Comparison of ENCODE assay signal across 26 mouse cellular contexts in the genomic region with DNA sequence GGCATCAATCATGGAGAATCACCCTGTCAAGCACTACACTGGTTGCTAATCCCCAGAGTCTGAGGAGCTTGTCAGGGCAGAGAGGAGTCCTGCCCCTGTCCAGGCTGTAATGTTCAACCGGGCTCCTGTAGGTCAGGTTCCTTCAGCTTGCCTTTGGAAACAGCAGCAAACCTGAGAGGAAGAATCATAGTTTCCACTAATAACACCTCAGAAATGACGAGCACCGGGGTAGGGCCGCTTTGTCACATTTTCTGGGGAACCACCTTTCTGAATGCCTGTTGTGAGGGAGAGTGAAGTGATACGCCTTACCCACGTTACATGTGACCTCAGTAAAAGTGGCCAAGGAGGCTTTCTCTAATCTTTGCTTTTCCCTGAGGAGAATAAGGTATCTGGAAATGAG.
"Had no signal": no experiment of that assay in that cellular context is flagged by ENCODE, and none has a peak within 500 bp of the region (broad histone marks: within the 10 kb centered on the region; RNA-seq: fewer than 3 reads in every experiment).

No protein-coding gene starts in this region.

- H3K27ac ChIP-seq: embryonic facial prominence, embryonic 10.5 days; embryonic facial prominence, embryonic 12.5 days; embryonic facial prominence, embryonic 13.5 days; embryonic facial prominence, embryonic 15.5 days; forebrain, embryonic 12.5 days; forebrain, embryonic 13.5 days; forebrain, embryonic 15.5 days; gastrocnemius, adult 2 months; heart, adult 2 months had no signal

- H3K27me3 ChIP-seq: embryonic facial prominence, embryonic 12.5 days; embryonic facial prominence, embryonic 13.5 days; embryonic facial prominence, embryonic 15.5 days; forebrain, embryonic 12.5 days; forebrain, embryonic 15.5 days had no signal

- DNase-seq: cerebellum, adult 8-10 months; cerebellum, adult 9-10 months; cerebellum, adult 9-11 months; cerebellum, postnatal 10 days; cerebellum, postnatal 14 days; cerebellum, postnatal 25 days; cerebellum, postnatal 36 days; embryo, embryonic 11 days; forebrain, postnatal 0 days; gastrocnemius, adult 2 months; gastrocnemius, postnatal 10 days; gastrocnemius, postnatal 14 days; gastrocnemius, postnatal 25 days; gastrocnemius, postnatal 36 days; heart, adult 11 months; heart, adult 18-20 months; heart, adult 2 months had no signal

- H3K4me1 ChIP-seq: embryonic facial prominence, embryonic 15.5 days had no signal

- H3K4me2 ChIP-seq: embryonic facial prominence, embryonic 12.5 days; embryonic facial prominence, embryonic 13.5 days; embryonic facial prominence, embryonic 15.5 days; forebrain, embryonic 12.5 days; forebrain, embryonic 13.5 days; forebrain, embryonic 15.5 days had no signal

- H3K4me3 ChIP-seq: embryonic facial prominence, embryonic 10.5 days; embryonic facial prominence, embryonic 12.5 days; embryonic facial prominence, embryonic 13.5 days; embryonic facial prominence, embryonic 15.5 days; erythroblast, embryonic 14.5 days; forebrain, embryonic 12.5 days; forebrain, embryonic 13.5 days; forebrain, embryonic 15.5 days; gastrocnemius, adult 2 months; heart, adult 2 months had no signal

- ATAC-seq: forebrain, embryonic 13.5 days; forebrain, embryonic 14.5 days; forebrain, embryonic 15.5 days; forebrain, postnatal 0 days had no signal

- H3K36me3 ChIP-seq: embryonic facial prominence, embryonic 10.5 days; embryonic facial prominence, embryonic 12.5 days; embryonic facial prominence, embryonic 13.5 days; embryonic facial prominence, embryonic 15.5 days; forebrain, embryonic 12.5 days; forebrain, embryonic 15.5 days had no signal

- H3K9me3 ChIP-seq: embryonic facial prominence, embryonic 15.5 days; forebrain, embryonic 12.5 days; forebrain, embryonic 15.5 days had no signal

- H3K9ac ChIP-seq: embryonic facial prominence, embryonic 12.5 days; embryonic facial prominence, embryonic 13.5 days; embryonic facial prominence, embryonic 15.5 days; forebrain, embryonic 12.5 days; forebrain, embryonic 13.5 days; forebrain, embryonic 15.5 days; forebrain, postnatal 0 days had no signal
